Mouse (Mus musculus): ENCODE data around the gene Bcl2l1.

GRCm38 (mm10) chr2:152788892-152789421 is 42.6 kb downstream of the Bcl2l1 start:
- TF ChIP-seq POLR2A (IDR thresholded peaks at IDR 0.05; ENCODE audit: extremely low read depth, insufficient read depth, low read length) (no peak), CTCF (IDR thresholded peaks at IDR 0.05; ENCODE audit: low read depth, low read length) (no peak)
